Mouse (Mus musculus): Measurements from ENCODE around the gene Odf3.

Odf3 gene

GRCm38 (mm10) chr7:140847755-140848580 is at the start of gene Odf3:
TSS of gene Odf3 (plus strand) at chr7:140847805.
- in situ Hi-C loops (cut with MboI; ENCODE audit: unreplicated experiment in 2 of 2): loop anchor here in 1 of 2 experiments (10.0 to 25.0 kb wide), 2 partner anchors 517 to 814 kb away; partner anchors contain the start of gene Muc6

- in situ Hi-C loops (cut with MboI; ENCODE audit: unreplicated experiment in 2 of 2): loop anchor here (25.0 kb wide), 2 partner anchors 636 to 836 kb away; partner anchors contain the start of genes Olfr522 (in 1 of the 2), Olfr523 (in 1 of the 2) and Sprn (in 1 of the 2)
Measured at GRCm38 (mm10) chr7:140798212-140798611, 49.4 kb upstream of the Odf3 start.

- in situ Hi-C loops (cut with MboI; ENCODE audit: unreplicated experiment in 2 of 2): no loop called here
Measured at GRCm38 (mm10) chr7:140802629-140803028, 45.0 kb upstream of the Odf3 start.

GRCm38 (mm10) chr7:140805704-140806103 is 41.9 kb upstream of the Odf3 start:
- in situ Hi-C loops (cut with MboI; ENCODE audit: unreplicated experiment in 2 of 2): no loop called here

- in situ Hi-C loops (cut with MboI; ENCODE audit: unreplicated experiment in 2 of 2): no loop called here
Measured at GRCm38 (mm10) chr7:140810496-140810895, 37.1 kb upstream of the Odf3 start.

GRCm38 (mm10) chr7:140811714-140812113 is 35.9 kb upstream of the Odf3 start:
- in situ Hi-C loops (cut with MboI; ENCODE audit: unreplicated experiment in 2 of 2): no loop called here

GRCm38 (mm10) chr7:140812850-140813249 is 34.8 kb upstream of the Odf3 start:
- in situ Hi-C loops (cut with MboI; ENCODE audit: unreplicated experiment in 2 of 2): no loop called here

GRCm38 (mm10) chr7:140820173-140820572 is 27.4 kb upstream of the Odf3 start:
- in situ Hi-C loops (cut with MboI; ENCODE audit: unreplicated experiment in 2 of 2): no loop called here

GRCm38 (mm10) chr7:140821305-140821652 is 26.3 kb upstream of the Odf3 start:
- in situ Hi-C loops (cut with MboI; ENCODE audit: unreplicated experiment in 2 of 2): no loop called here

GRCm38 (mm10) chr7:140821653-140822329 is 25.8 kb upstream of the Odf3 start, which contains the start of gene Zfp941:
TSS of gene Zfp941 (minus strand) at chr7:140822178.
- in situ Hi-C loops (cut with MboI; ENCODE audit: unreplicated experiment in 2 of 2): no loop called here

- in situ Hi-C loops (cut with MboI; ENCODE audit: unreplicated experiment in 2 of 2): no loop called here
Measured at GRCm38 (mm10) chr7:140822731-140823130, 24.9 kb upstream of the Odf3 start.

GRCm38 (mm10) chr7:140828171-140828881 is 19.3 kb upstream of the Odf3 start:
- in situ Hi-C loops (cut with MboI; ENCODE audit: unreplicated experiment in 2 of 2): loop anchor here in 1 of 2 experiments (5.0 to 25.0 kb wide), 2 partner anchors 746 to 834 kb away; partner anchors contain the start of genes Caly and Muc6

GRCm38 (mm10) chr7:140831447-140831846 is 16.2 kb upstream of the Odf3 start:
- in situ Hi-C loops (cut with MboI; ENCODE audit: unreplicated experiment in 2 of 2): loop anchor here (10.0 to 25.0 kb wide), 2 partner anchors 747 to 831 kb away; partner anchors contain the start of genes Caly (in 1 of the 2) and Muc6 (in 1 of the 2)

- in situ Hi-C loops (cut with MboI; ENCODE audit: unreplicated experiment in 2 of 2): loop anchor here (10.0 to 25.0 kb wide), 2 partner anchors 749 to 829 kb away; partner anchors contain the start of genes Caly (in 1 of the 2) and Muc6 (in 1 of the 2)
Measured at GRCm38 (mm10) chr7:140833341-140833740, 14.3 kb upstream of the Odf3 start.

GRCm38 (mm10) chr7:140834968-140835757 is 12.4 kb upstream of the Odf3 start, which contains the start of gene Urah:
TSS of gene Urah (plus strand) at chr7:140835018.
- in situ Hi-C loops (cut with MboI; ENCODE audit: unreplicated experiment in 2 of 2): loop anchor here (10.0 to 25.0 kb wide), 2 partner anchors 750 to 827 kb away; partner anchors contain the start of genes Caly (in 1 of the 2) and Muc6 (in 1 of the 2)

- in situ Hi-C loops (cut with MboI; ENCODE audit: unreplicated experiment in 2 of 2): loop anchor here (10.0 to 25.0 kb wide), 2 partner anchors 751 to 827 kb away; partner anchors contain the start of genes Caly (in 1 of the 2) and Muc6 (in 1 of the 2)
Measured at GRCm38 (mm10) chr7:140835758-140836087, 11.9 kb upstream of the Odf3 start.

GRCm38 (mm10) chr7:140836243-140837115 is 11.1 kb upstream of the Odf3 start:
- in situ Hi-C loops (cut with MboI; ENCODE audit: unreplicated experiment in 2 of 2): loop anchor here (10.0 to 25.0 kb wide), 2 partner anchors 752 to 826 kb away; partner anchors contain the start of genes Caly (in 1 of the 2) and Muc6 (in 1 of the 2)

- in situ Hi-C loops (cut with MboI; ENCODE audit: unreplicated experiment in 2 of 2): loop anchor here (10.0 to 25.0 kb wide), 2 partner anchors 755 to 823 kb away; partner anchors contain the start of genes Caly (in 1 of the 2) and Muc6 (in 1 of the 2)
Measured at GRCm38 (mm10) chr7:140839556-140839955, 8.0 kb upstream of the Odf3 start.
